Mouse (Mus musculus): ENCODE measurements around the gene Chd9.

Gene Chd9

GRCm38 (mm10) chr8:90964044-90964443 lies 135.9 kb downstream of the Chd9 start:
- DNase-seq (ENCODE audit: extremely low read depth, insufficient read length, low spot score): no peak

DNA sequence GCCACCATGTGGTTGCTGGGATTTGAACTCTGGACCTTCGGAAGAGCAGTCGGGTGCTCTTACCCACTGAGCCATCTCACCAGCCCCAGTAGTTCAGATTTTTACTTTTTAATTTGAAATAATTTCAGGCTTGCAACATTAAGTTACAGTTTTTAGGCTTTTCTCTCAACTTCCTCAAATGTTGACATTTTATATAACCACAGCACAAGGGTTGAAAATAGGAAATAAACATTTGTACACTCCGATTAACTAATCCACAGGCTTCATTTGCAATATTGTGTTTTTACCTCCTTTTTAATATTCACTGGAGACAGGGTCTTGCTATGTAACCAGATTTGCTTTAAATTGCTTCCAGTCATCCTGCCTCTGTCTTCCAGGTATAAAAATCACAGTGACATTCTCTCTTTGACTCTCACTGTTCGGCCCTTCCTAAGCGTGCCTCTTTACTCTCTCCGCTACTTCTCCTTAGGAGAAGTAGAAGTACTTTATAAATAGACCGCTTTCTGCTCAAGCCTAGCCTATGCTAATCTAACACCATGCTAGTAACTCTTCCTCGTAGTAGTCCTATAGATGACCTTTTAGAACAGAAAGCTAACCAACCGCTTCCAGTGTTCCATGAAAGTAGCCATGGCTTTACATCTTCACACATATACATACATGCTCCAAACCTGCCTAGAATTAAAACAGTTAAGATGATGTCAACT lies 137.5 kb downstream of the Chd9 start:
- DNase-seq (ENCODE audit: extremely low read depth, insufficient read length, low spot score): no peak

DNA sequence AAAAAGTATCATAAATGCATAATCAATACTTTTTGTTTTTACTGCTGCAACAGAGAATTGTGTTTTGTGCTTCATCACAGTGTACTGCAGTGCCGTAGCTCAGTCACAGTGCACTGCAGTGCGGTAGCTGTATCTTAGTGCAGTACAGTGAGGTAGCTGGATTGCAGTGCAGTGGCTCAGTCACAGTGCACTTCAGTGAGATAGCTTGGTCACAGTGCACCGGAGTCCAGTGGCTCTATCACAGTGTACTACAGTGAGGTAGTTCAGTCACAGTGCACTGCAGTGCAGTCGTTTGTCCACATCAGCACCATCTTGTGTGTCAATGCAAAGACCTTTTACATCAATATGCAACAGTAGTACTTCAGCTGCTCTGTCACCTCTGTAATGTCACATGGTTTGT lies 140.2 kb downstream of the Chd9 start:
- DNase-seq (ENCODE audit: extremely low read depth, insufficient read length, low spot score): no peak

DNA sequence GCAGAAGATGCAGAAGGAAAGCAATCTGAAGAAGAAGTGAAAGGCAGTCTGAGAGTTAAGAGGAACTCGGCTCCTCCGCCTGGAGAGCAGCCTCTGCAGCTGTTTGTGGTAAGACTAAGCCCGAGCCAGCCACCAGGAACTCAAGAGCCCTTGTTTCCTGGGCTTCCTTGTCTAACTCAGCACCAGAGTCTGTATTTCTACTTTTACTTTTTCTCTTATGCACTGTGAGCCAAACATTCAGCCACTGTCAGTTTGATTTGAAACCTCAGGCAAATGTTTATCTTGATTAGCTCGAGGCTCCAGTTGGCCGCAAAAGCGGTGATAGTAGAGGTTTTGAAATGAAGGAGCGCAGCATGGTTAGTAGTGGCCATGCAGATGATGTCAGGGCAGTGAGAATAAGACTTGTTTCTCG lies 148.8 kb downstream of the Chd9 start:
- no peak for DNase-seq (ENCODE audit: extremely low read depth, insufficient read length, low spot score)

- no peak for DNase-seq (ENCODE audit: extremely low read depth, insufficient read length, low spot score)
These were observed 150.6 kb downstream of the Chd9 start for GRCm38 (mm10) chr8:90978720-90979119.

DNA sequence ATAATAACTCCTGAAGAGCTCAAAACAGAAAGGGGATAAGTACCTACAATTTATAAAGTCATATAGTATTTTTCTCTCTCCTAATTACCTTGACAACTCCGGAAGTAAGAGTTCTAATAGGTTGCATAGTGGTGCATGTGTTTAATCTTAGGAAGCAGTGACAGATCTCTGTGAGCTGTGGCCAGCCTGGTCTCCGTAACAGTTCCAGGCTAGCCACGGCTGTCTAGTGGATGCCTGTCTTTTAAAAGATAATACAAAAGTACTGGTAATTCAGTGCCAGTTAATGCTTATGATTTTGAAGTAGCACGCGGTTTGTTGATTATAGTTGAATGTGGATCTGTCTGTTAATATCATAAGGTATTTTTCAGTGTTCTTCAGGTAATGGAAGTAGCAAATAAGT lies 151.1 kb downstream of the Chd9 start:
- DNase-seq (ENCODE audit: extremely low read depth, insufficient read length, low spot score): no peak

DNA sequence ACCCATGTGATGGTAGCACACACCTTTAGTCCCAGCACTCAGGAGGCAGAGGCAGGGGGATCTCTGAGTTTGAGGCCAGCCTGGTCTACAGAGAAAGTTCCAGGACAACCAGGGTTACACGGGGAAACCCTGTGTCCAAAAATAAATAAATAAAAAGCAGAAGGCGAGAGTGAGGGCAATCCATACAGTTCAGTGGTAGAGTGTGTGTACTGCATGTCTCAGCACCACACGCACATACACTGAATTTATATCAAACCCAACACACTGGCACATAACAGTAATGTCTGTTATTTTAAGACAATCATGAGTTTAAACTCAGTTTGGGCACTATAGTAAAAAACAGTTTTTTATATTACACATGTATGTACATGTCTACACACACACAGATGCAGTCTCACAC lies 153.9 kb downstream of the Chd9 start:
- no peak for DNase-seq (ENCODE audit: extremely low read depth, insufficient read length, low spot score)

DNA sequence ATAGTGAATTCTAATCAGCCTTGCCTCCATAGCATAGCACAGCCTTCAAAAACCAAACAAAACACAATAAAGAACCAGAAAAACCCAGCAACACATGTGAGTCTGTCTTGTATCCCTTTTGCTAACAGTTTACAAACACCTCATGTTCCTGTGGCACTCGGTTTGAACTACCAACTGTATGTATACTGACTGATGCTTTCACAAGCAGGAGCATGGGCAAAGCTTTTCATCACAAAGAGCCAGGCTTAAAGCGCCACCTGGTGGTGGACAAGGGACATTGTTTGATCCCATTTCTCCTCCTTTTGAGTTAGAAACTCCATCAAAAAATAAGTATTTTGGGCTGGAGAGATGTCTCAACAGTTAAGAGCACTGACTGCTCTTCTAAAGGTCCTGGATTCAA lies 191.6 kb downstream of the Chd9 start:
- peak; percentile 24 for DNase-seq (ENCODE audit: extremely low read depth, insufficient read length, low spot score)

DNA sequence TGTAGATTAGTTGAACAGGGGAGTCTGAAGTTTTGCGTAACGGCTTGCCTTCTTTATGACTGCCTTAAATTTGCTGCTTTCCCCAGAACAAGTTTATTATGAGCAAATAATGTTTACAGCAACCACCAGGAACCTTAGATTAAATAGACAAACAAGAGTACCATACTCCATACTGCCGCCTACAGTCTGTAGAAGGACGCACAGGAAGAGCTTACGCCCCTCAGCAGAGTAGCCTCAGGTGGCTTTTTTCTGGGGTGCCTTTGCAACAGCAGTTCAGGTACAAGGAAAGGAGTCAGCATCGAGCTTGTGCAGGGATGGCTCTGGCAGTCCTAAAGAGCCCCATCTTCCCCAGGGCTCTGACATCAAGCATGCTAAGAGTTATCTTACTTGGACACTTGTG lies 206.3 kb downstream of the Chd9 start:
- DNase-seq (ENCODE audit: extremely low read depth, insufficient read length, low spot score): no peak

DNA sequence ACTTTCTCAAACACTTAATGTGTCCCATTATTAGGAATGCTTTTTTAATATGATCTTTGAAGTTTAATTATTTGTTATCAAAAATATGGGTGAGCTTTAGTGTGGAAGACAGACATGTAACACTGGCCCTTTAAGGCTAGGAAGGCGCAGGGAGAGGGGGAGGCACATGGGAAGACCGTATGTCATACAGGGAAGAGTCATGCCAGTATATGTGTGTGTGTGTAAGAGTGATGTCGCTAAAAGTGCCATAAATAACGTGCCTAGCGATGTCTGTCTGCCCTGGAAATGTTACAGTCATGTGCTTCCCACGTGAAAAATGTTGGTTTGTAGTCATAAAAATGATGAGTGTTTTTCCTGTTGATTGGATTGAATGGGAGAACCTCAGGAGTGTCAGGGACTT lies 208.8 kb downstream of the Chd9 start:
- no peak for DNase-seq (ENCODE audit: extremely low read depth, insufficient read length, low spot score)

GRCm38 (mm10) chr8:91038637-91039036 lies 210.5 kb downstream of the Chd9 start:
- DNase-seq (ENCODE audit: extremely low read depth, insufficient read length, low spot score): no peak

DNA sequence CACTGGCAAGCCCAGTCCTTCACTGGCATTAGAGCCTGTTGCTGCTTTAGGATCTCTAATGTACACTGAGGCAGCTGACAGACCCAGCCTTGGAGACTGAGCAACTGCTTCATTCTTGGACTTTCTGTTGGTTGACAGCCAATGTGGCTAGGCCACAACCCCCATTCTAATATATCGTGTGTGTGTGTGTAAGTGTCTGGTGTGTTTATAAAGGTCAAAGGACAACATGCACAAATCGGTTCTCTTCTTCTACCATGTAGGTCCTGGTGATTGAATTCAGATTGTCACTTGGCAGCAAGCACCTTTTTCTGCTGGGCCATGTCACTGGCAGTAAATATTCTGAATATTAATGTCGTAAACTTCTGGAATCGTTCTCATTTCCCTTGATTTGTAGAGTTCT lies 218.2 kb downstream of the Chd9 start:
- DNase-seq (ENCODE audit: extremely low read depth, insufficient read length, low spot score): no peak

GRCm38 (mm10) chr8:91051037-91051436 lies 222.9 kb downstream of the Chd9 start:
- DNase-seq (ENCODE audit: extremely low read depth, insufficient read length, low spot score): no peak

DNA sequence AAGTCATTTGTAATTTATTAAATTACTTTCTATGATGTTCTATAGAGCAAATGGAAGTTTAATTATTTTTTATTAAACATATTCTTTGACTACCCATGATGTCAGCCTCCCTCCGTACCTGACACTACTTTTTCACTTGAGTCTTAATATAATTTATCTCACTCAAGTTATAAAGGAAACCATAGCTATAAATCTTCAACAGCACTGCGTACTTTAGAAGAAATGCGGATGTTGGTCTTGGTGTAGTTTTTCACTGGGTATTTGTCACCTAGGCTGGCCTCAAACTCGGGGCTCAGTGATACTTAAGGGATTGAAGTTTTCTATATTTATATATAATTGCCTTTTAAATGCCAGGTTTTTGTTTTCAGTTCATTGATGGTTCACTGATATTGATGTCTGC lies 226.3 kb downstream of the Chd9 start:
- DNase-seq (ENCODE audit: extremely low read depth, insufficient read length, low spot score): no peak

GRCm38 (mm10) chr8:91056848-91057247 lies 228.7 kb downstream of the Chd9 start:
- DNase-seq (ENCODE audit: extremely low read depth, insufficient read length, low spot score): no peak

GRCm38 (mm10) chr8:91059086-91059578 lies 231.0 kb downstream of the Chd9 start:
- DNase-seq (ENCODE audit: extremely low read depth, insufficient read length, low spot score): no peak

GRCm38 (mm10) chr8:91059884-91060510 lies 231.8 kb downstream of the Chd9 start:
- no peak for DNase-seq (ENCODE audit: extremely low read depth, insufficient read length, low spot score)

- no peak for DNase-seq (ENCODE audit: extremely low read depth, insufficient read length, low spot score)
These were observed 232.7 kb downstream of the Chd9 start for GRCm38 (mm10) chr8:91060555-91061471.

GRCm38 (mm10) chr8:91065179-91065578 lies 237.0 kb downstream of the Chd9 start:
- no peak for DNase-seq (ENCODE audit: extremely low read depth, insufficient read length, low spot score)

GRCm38 (mm10) chr8:91069407-91069806 lies 241.3 kb downstream of the Chd9 start:
- DNase-seq (ENCODE audit: extremely low read depth, insufficient read length, low spot score): no peak

GRCm38 (mm10) chr8:91069834-91070233 lies 241.7 kb downstream of the Chd9 start, which contains the start of gene Rbl2:
Rbl2 (plus strand) TSS chr8:91070057.
- peak; percentile 84 for DNase-seq (ENCODE audit: extremely low read depth, insufficient read length, low spot score)

Data from 3134 (cell line).